Mouse (Mus musculus): Measurements from ENCODE around the gene Ppp1r9b. TPM values are rescaled to one million over a fixed set of nuclear protein-coding genes. Genes with fewer than 3 reads are reported as not detected.

Ppp1r9b gene
- polyA plus RNA-seq, 1 experiment from 2014 or later, result 19.4 TPM

DNA sequence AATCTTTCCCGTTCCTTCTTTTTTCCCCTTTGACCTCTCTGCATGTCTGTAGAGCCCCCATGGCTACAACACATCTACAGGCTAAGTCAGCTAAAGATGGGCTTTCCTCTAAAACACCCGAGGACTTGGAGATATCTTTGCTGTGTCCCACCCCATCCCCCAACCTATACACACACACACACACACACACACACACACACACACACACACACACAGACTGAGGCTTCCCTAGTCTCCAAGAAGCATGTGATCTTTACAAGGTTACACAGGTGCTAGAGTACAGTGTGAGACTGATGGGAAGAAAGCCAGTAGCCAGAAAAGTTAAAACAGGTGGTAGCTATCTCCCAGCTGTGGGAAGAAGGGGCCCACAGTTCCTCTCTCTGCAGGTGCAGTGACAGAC, 4.4 kb upstream of the Ppp1r9b start:
- Histone ChIP-seq H3K27me3 (ENCODE audit: control insufficient read depth, insufficient read depth, low read depth, low read length) (no peaks in the 10 kb centered on the region), H3K27ac (ENCODE audit: low read length) (no peak overlapping the region), H3K36me3 (ENCODE audit: control insufficient read depth, insufficient read depth, low read length) (no peaks in the 10 kb centered on the region), H3K4me2 (ENCODE audit: low read length) (no peak overlapping the region), H3K4me1 (ENCODE audit: control insufficient read depth, insufficient read depth, low read length) (peaks cover 20% of the 10 kb centered on the region), H3K9me3 (replicated peaks; ENCODE audit: control insufficient read depth, low read length, poor library complexity, severe bottlenecking) (no peaks in the 10 kb centered on the region), H3K9ac (ENCODE audit: low read depth, low read length) (no peak overlapping the region), H3K4me3 (ENCODE audit: low read depth, low read length) (no peak overlapping the region)
- no peak for ATAC-seq
- WGBS, result 62% methylated on average over 2 of the region's 2 CpGs

DNA sequence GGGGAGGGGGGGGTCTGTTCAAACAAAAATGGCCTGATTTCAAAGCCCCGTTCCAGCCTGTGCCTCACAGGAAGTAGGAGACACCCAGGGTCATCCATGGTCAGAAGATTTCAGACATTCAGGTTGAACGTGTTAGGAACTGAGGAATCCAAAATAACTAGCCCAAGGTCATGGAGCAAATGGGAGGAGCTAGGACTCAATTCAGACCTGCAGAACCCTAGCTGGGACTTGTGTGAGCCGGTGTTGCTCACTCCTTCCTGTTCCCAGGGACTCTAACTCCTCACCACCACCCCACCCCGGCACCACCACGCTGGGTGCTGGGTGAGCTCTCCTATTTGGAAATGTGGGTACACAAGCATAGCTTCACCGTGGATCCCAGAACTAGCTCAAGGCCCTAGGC, 3.5 kb upstream of the Ppp1r9b start:
- Histone ChIP-seq H3K4me2 (ENCODE audit: low read length) (no peak overlapping the region), H3K9ac (ENCODE audit: low read depth, low read length) (no peak overlapping the region), H3K4me3 (ENCODE audit: low read depth, low read length) (no peak overlapping the region), H3K9me3 (replicated peaks; ENCODE audit: control insufficient read depth, low read length, poor library complexity, severe bottlenecking) (no peaks in the 10 kb centered on the region), H3K36me3 (ENCODE audit: control insufficient read depth, insufficient read depth, low read length) (no peaks in the 10 kb centered on the region), H3K27me3 (ENCODE audit: control insufficient read depth, insufficient read depth, low read depth, low read length) (no peaks in the 10 kb centered on the region), H3K27ac (ENCODE audit: low read length) (no peak overlapping the region), H3K4me1 (ENCODE audit: control insufficient read depth, insufficient read depth, low read length) (peaks cover 20% of the 10 kb centered on the region)
- no peak for ATAC-seq
- WGBS, result 46% methylated on average over 6 of the region's 6 CpGs

DNA sequence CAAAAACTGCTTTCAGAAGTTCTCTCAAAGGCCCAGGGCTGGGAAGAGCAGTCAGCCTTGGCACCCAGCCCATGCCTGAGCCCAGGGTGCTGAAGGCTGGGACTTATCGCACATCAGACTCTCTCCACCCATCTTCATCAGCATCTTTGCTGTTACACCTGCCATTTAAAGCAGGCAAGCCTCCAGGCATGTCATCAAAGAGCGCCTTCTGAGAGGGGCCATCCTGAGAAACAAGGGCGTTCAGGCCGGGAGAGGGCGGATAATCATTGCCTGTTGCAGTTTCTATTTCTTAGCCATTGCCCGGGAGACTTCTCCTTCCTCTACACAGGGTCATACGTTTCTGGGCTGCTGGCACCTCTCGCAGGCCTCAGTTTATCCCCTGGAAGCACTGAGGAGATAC, 3.0 kb upstream of the Ppp1r9b start:
- Histone ChIP-seq H3K9me3 (replicated peaks; ENCODE audit: control insufficient read depth, low read length, poor library complexity, severe bottlenecking) (no peaks in the 10 kb centered on the region), H3K9ac (ENCODE audit: low read depth, low read length) (no peak overlapping the region), H3K27me3 (ENCODE audit: control insufficient read depth, insufficient read depth, low read depth, low read length) (no peaks in the 10 kb centered on the region), H3K27ac (ENCODE audit: low read length) (no peak overlapping the region), H3K36me3 (ENCODE audit: control insufficient read depth, insufficient read depth, low read length) (no peaks in the 10 kb centered on the region), H3K4me1 (ENCODE audit: control insufficient read depth, insufficient read depth, low read length) (peaks cover 20% of the 10 kb centered on the region), H3K4me2 (ENCODE audit: low read length) (no peak overlapping the region), H3K4me3 (ENCODE audit: low read depth, low read length) (no peak overlapping the region)
- ATAC-seq, result no peak
- 79% methylated on average over 8 of the region's 8 CpGs for WGBS

GRCm38 (mm10) chr11:94988780-94989561, 1.9 kb upstream of the Ppp1r9b start:
- Histone ChIP-seq H3K4me3 (ENCODE audit: low read depth, low read length) (peak overlapping the region; percentile 90), H3K4me2 (ENCODE audit: low read length) (peak overlapping the region; percentile 70), H3K9ac (ENCODE audit: low read depth, low read length) (peak overlapping the region; percentile 74), H3K9me3 (replicated peaks; ENCODE audit: control insufficient read depth, low read length, poor library complexity, severe bottlenecking) (no peaks in the 10 kb centered on the region), H3K36me3 (ENCODE audit: control insufficient read depth, insufficient read depth, low read length) (no peaks in the 10 kb centered on the region), H3K27me3 (ENCODE audit: control insufficient read depth, insufficient read depth, low read depth, low read length) (no peaks in the 10 kb centered on the region), H3K4me1 (ENCODE audit: control insufficient read depth, insufficient read depth, low read length) (peaks cover 30% of the 10 kb centered on the region), H3K27ac (ENCODE audit: low read length) (peak overlapping the region; percentile 96)
- 17% methylated on average over 10 of the region's 10 CpGs for WGBS
- no peak for ATAC-seq

DNA sequence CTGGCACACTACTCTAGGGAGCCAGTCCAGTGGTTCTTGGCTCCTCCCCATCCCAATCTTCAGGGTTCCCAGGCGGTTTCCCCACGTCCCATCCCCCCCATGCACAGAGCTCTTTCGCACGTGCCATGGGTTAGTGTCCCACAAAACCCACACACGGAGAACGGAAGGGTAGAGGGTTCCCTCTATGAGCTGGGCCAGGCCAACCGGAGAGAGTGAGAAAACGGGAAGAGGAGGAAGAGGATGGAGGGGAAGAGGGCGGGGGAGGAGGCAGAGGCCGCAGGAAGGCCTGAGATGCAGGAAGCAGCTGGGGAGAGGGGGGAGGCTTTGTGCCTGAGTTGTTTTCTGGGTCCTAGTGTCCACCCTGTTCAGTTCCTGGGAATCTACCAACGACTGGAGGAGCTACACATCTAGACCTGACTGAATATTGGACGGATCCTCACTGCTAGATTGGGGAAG, 1.2 kb upstream of the Ppp1r9b start:
- peak overlapping the region; percentile 90 for H3K4me3 ChIP-seq (ENCODE audit: low read depth, low read length)
- peak; percentile 60 for ATAC-seq
- peaks cover 36% of the 10 kb centered on the region for H3K4me1 ChIP-seq (ENCODE audit: control insufficient read depth, insufficient read depth, low read length)

GRCm38 (mm10) chr11:94990102-94990748, 610 bp upstream of the Ppp1r9b start:
- Histone ChIP-seq H3K4me3 (ENCODE audit: low read depth, low read length) (peak overlapping the region; percentile 90), H3K27me3 (ENCODE audit: control insufficient read depth, insufficient read depth, low read depth, low read length) (no peaks in the 10 kb centered on the region), H3K27ac (ENCODE audit: low read length) (peak overlapping the region; percentile 96), H3K4me1 (ENCODE audit: control insufficient read depth, insufficient read depth, low read length) (peaks cover 43% of the 10 kb centered on the region), H3K4me2 (ENCODE audit: low read length) (peak overlapping the region; percentile 70), H3K9ac (ENCODE audit: low read depth, low read length) (peak overlapping the region; percentile 91), H3K36me3 (ENCODE audit: control insufficient read depth, insufficient read depth, low read length) (no peaks in the 10 kb centered on the region), H3K9me3 (replicated peaks; ENCODE audit: control insufficient read depth, low read length, poor library complexity, severe bottlenecking) (no peaks in the 10 kb centered on the region)
- ATAC-seq, result no peak
- 40% methylated on average over 6 of the region's 6 CpGs for WGBS

More for the DNA sequence above, 1.2 kb upstream of the Ppp1r9b start:
- Histone ChIP-seq H3K27ac (ENCODE audit: low read length) (peak overlapping the region; percentile 96), H3K27me3 (ENCODE audit: control insufficient read depth, insufficient read depth, low read depth, low read length) (no peaks in the 10 kb centered on the region), H3K9ac (ENCODE audit: low read depth, low read length) (peak overlapping the region; percentile 74), H3K9me3 (replicated peaks; ENCODE audit: control insufficient read depth, low read length, poor library complexity, severe bottlenecking) (no peaks in the 10 kb centered on the region), H3K4me2 (ENCODE audit: low read length) (peak overlapping the region; percentile 70), H3K36me3 (ENCODE audit: control insufficient read depth, insufficient read depth, low read length) (no peaks in the 10 kb centered on the region)
- 0% methylated on average over 12 of the region's 12 CpGs for WGBS

DNA sequence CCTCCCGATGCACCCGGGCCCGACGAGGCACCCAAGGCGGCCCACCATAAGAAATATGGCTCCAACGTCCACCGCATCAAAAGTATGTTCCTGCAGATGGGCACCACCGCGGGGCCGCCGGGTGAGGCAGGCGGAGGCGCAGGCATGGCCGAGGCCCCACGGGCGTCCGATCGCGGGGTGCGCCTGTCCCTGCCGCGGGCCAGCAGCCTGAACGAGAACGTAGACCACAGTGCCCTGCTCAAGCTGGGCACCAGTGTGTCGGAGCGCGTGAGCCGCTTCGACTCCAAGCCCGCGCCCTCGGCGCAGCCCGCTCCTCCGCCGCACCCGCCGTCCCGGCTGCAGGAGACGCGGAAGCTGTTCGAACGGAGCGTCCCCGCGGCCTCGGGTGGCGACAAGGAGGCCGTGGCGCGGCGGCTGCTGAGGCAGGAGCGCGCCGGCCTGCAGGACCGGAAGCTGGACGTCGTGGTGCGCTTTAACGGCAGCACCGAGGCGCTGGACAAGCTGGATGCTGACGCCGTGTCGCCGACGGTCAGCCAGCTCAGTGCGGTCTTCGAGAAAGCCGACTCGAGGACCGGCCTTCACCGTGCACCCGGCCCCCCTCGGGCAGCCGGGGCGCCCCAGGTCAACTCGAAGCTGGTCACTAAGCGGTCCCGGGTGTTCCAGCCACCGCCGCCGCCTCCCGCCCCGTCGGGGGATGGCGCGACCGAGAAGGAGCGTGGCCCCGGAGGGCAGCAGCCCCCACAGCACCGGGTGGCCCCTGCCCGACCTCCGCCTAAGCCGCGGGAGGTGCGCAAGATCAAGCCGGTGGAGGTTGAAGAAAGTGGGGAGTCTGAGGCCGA, 1.0 kb downstream of the Ppp1r9b start:
- ATAC-seq, result no peak
- H3K36me3 ChIP-seq (ENCODE audit: control insufficient read depth, insufficient read depth, low read length), result no peaks in the 10 kb centered on the region; the same call in 1 of the 2 replicates
- peak overlapping the region; percentile 90 for H3K4me3 ChIP-seq (ENCODE audit: low read depth, low read length)
- no peaks in the 10 kb centered on the region for H3K27me3 ChIP-seq (ENCODE audit: control insufficient read depth, insufficient read depth, low read depth, low read length)
- H3K9me3 ChIP-seq (replicated peaks; ENCODE audit: control insufficient read depth, low read length, poor library complexity, severe bottlenecking), result no peaks in the 10 kb centered on the region
- peak overlapping the region; percentile 96 for H3K27ac ChIP-seq (ENCODE audit: low read length)
- peaks cover 53% of the 10 kb centered on the region for H3K4me1 ChIP-seq (ENCODE audit: control insufficient read depth, insufficient read depth, low read length)
- WGBS, result under 1% methylated on average over 93 of the region's 99 CpGs
- H3K9ac ChIP-seq (ENCODE audit: low read depth, low read length), result peak overlapping the region; percentile 91
- H3K4me2 ChIP-seq (ENCODE audit: low read length), result peak overlapping the region; percentile 97

- Histone ChIP-seq H3K4me2 (ENCODE audit: low read length) (peak overlapping the region; percentile 97), H3K36me3 (ENCODE audit: control insufficient read depth, insufficient read depth, low read length) (peaks cover 4% of the 10 kb centered on the region), H3K9ac (ENCODE audit: low read depth, low read length) (peak overlapping the region; percentile 91), H3K27ac (ENCODE audit: low read length) (0 out of 2 replicates have a peak overlapping the region, but pooled peaks have one; percentile 2), H3K4me1 (ENCODE audit: control insufficient read depth, insufficient read depth, low read length) (peaks cover 52% of the 10 kb centered on the region), H3K27me3 (ENCODE audit: control insufficient read depth, insufficient read depth, low read depth, low read length) (no peaks in the 10 kb centered on the region), H3K4me3 (ENCODE audit: low read depth, low read length) (peak overlapping the region; percentile 90), H3K9me3 (replicated peaks; ENCODE audit: control insufficient read depth, low read length, poor library complexity, severe bottlenecking) (no peaks in the 10 kb centered on the region)
- ATAC-seq, result no peak
- WGBS, result 1% methylated on average over 20 of the region's 20 CpGs
Observed at GRCm38 (mm10) chr11:94992480-94992753, 1.6 kb downstream of the Ppp1r9b start.
